Mouse (Mus musculus): ENCODE results near the gene Runx3. TPM values are rescaled to one million over a fixed set of nuclear protein-coding genes. Genes with fewer than 3 reads are reported as not detected.
"Not testable (repeated sequence)": the region's sequence is repeated elsewhere in the genome, so short reads cannot be mapped to it uniquely, and the experiment has no call there.

Gene Runx3
- total RNA-seq, 2 experiments from 2014 or later: 7.1 to 56.7 TPM

DNA sequence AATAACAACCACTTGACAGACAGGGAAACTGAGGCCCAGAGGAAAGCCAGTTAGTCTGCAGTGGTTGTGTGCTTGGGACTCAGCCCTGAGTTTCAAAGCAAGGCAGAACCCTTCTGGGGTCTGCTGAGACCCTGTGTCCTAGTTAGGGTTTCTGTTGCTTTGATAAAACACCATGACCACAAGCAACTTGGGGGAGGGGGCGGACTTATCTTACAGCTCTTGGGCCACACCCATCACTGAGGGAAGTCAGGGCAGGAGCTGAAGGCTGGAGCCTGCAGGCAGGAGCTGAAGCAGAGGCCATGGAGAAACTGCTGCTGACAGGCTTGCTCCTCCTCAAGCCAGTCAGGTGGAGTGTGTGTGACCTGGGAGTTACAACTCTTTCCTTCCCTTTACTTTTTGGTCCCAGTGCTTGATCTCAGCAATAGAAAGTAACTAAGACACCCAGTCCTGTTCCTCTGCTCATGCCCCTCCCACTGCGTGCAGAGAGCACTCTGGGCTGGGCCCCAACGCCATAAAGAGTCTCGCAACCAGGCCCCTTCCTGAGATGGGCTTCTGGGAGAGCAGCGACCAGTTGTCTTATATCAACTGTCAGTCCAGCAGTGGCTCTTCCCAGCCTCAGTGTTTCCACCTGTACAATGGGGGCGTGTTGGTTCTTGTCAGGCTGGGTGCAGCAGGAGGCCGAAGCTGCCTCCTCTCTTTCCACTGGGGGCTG lies 47.5 kb downstream of the Runx3 start:
- peak; percentile 32; the same call in 1 of the 2 replicates for ATAC-seq (replicated peaks; ENCODE audit: poor library complexity)

DNA sequence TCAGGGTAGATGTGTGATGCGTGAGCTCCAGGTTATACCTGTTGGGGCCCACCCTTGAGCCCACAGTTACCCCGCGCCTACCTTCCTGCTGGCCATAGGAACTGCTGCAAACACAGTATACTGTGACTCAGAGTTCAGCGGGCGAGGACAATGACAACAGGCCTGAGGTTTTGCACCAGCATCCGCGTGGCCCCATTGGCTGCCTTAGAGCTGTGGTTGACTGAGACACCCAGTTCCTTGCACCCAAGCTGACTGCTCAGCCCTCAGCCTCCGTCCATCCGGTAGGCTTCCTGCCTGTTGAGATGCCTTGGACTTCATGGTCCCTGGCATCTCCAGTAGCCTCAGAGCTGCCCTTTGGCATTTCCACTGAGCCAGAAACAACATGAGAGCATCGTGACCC lies 48.6 kb downstream of the Runx3 start:
- no peak for ATAC-seq (replicated peaks; ENCODE audit: poor library complexity)

DNA sequence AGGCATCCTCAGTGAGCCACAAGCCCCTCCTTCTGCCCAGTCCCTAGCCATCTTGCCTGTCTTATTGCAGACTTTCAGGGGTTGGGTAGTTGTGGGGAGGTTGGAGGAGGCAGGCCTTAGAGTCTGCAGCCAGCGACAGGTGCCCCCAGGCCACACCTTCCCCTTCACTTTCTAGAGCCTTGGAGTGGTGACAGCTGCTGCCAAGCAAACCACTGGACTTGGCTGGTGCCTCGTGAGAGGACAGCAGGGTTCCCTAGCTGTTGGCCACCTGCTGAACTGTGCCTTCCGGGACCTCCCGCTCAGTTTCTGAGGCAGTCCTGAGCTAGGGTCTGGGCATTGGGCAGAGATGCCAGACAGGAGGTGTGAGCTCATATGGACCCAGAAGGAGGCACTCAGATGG lies 49.0 kb downstream of the Runx3 start:
- no peak for ATAC-seq (replicated peaks; ENCODE audit: poor library complexity)

DNA sequence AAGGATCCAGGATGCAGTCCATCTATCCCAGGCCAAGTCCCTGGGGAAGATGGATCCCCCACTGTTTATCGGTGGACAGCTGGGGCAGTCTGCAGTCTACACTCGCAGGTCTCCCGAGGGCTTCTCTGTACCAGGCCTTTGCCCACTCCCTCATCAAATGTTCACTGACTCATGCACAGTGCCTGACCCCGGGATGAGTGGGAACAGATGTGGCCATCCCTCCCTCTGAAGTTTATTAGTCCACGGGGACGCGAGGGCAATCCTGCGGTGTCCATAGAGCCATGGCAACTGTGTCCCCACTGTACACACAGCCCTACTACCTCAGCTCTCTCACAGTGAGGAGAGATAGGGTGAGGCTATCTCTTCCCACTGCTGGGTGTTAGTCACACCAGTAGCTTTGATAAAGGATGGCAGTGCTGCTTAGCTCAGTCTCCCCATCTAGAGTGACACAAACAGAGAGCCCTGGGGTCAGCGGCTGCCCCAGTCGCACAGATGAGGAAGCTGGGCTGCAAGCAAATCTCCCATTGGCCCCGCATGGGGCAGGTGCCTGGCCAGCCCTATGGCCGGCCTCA lies 50.9 kb downstream of the Runx3 start:
- peak; percentile 70 for ATAC-seq (replicated peaks; ENCODE audit: poor library complexity)

DNA sequence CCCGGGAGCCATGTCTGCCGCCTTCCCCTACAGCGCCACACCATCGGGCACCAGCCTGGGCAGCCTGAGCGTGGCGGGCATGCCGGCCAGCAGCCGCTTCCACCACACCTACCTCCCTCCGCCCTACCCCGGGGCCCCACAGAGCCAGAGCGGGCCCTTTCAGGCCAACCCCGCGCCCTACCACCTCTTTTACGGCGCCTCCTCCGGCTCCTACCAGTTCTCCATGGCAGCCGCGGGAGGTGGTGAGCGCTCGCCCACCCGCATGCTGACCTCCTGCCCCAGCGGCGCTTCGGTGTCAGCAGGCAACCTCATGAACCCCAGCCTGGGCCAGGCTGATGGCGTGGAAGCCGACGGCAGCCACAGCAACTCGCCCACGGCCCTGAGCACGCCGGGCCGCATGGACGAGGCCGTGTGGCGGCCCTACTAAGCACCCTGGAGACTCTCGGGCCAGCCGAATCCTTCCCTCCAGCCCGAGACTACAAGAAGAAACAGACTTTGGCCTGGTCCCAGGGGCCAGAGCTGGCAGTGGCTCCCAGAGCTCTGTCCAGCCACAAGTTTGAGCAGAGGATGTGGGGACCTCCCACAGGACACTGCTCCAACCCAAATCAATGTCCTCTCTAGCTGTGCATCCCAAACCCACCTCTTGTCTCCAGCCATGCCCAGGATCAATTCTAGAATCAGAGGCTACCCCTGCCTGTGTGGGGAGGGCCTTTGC lies 55.1 kb downstream of the Runx3 start:
- no peak for ATAC-seq (replicated peaks; ENCODE audit: poor library complexity)

DNA sequence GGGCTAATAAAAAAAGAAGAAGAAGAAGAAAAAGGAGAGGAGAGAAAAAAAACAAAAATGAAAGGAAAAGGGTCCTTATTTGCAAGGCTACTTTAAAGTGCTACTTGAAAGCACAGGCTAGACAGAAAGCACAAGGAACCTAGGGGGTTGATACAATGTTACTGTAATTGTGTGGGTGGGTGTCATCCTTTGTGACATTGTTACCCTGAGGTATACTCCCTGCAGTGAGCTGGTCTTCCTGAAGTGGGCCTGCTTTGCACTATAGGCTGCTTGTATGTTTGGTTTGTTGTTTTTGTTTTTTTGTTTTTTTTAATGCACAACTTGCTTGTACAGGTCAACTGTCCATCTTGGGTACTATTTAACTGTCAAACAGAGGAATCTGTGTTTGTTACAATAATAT lies 57.1 kb downstream of the Runx3 start:
- no peak for ATAC-seq (replicated peaks; ENCODE audit: poor library complexity)

DNA sequence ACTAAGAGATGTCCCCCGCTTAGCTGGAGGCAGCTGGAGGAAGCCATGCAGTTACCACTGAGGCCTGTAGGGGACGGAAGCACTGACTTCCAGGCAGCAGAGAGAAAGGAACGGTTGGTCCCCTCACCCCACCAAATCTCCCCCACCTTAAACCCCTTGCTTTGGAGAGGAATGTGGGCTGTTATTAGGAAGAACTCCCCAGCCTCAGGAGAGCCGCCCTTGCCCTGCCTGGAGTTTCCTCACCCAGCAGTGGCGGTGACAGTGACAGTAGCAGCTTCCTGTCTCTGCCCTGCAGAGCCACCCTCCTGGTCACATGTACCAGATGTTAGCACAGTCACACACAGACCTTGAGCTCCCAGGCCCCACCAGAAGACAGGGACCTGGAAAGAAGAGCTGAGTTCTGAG lies 58.6 kb downstream of the Runx3 start:
- ATAC-seq (replicated peaks; ENCODE audit: poor library complexity): peak; percentile 67

DNA sequence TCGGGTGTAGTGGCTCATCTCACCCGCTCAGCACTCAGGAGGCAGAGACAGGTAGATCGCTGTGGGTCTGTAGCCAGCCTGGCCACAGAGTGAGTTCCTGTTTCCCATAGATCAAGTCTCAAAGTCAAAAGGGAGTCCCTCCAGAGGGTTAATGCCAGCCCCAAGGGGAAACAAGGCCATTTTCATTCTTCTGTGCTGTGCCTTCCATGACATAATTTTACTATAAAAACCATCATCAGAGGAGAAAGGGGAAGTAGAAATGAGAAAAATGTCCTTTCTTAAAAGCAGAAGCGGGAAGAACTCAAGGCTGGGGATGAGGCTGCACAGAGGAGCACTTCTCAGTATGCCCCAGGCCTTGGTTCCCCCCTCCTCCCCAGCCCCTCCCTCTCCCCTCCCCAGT lies 61.4 kb downstream of the Runx3 start:
- ATAC-seq (replicated peaks; ENCODE audit: poor library complexity): peak; percentile 60

DNA sequence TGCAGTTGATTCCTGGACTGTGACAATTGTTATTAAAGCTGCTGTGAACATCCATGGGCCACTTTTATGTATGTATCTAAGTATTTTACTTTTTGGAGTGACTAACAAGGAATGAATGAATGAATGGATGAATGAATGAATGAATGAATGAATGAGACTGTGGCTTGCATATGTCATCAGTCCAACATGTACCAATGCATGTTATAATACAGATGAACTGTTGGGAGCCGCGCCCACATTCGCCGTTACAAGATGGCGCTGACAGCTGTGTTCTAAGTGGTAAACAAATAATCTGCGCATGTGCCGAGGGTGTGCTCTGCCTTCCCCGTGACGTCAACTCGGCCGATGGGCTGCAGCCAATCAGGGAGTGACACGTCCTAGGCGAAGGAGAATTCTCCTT lies 63.8 kb downstream of the Runx3 start:
- not testable (repeated sequence) for ATAC-seq (replicated peaks; ENCODE audit: poor library complexity)

DNA sequence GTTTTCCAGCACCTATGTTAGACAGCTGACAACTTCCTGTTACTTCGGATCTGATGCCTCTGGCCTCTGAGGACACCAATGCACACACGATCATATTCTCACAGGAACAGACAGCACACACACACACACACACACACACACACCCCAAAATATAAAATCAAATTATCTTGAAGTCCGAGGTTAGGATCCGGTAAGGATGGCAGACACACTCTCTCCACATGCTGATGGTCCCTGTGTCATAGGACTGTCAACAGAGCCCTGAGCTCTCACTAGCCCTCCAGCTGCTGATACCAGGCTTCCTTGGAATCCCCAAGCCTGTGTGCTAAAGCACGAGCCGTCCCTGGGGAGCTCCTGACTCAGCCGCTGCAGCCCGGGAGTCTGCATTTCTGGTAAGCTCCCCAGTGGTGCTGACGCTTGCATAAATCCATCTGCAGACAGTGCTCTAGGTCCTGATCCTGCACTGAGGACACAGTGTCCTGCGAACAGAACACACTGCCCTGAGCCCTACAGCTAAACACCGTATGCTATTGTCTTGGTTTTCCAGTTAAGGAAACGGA lies 69.1 kb downstream of the Runx3 start:
- ATAC-seq (replicated peaks; ENCODE audit: poor library complexity): no peak

DNA sequence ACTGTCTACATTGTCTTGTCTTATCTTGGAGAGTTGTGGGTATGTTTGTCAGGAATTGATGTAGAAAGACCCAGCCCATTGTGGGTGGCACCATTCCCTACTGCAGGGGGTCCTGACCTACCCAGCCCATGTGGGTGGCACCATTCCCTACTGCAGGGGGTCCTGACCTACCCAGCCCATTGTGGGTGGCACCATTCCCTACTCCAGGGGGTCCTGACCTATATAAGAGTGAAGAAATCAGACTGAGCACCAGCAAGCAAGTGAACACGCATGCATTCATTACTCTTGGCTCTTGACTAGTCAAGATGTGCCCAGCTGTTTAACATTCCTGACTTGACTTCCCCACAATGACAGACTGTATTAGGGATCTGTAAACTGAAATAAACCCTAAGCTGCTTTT lies 69.9 kb downstream of the Runx3 start:
- ATAC-seq (replicated peaks; ENCODE audit: poor library complexity): no peak

DNA sequence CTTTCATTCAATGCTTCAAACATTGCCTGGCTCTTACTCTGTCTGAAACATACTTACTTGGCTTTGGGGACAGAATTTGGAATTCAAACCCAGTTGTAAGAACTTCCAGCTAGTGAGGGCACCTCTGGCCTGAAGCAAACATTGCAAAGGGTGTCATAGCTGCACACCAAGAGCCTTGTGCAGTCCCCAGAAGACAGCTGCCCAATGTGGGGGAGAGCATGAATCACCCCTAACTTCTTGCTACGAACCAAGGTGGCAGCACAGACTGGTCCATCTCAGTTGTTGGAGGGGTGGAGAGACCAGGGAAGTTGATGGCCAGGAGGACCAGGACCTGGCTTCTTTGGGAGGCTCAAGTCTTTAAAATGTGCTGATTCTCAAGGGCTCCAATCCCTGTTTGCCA lies 70.7 kb downstream of the Runx3 start:
- no peak for ATAC-seq (replicated peaks; ENCODE audit: poor library complexity)

DNA sequence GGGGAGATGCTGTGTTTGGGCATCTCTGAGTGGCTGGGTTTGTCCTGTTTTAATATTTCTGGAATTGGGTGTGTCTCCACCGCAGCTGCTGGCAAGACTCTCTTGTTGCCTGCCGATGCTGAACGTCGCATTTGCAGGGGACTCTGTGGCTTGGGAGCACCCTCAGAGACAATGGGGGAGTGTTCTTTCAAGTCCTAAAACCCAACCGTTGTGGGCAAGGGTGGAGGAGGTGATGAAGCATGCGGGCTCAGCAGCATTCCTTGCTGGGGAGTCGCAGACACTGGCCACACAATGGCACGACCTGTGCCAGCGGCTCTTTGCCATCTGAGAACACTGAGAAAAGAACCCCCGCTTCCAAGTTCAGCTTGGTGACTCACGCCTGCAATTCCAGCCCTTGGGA lies 71.2 kb downstream of the Runx3 start:
- no peak for ATAC-seq (replicated peaks; ENCODE audit: poor library complexity)

DNA sequence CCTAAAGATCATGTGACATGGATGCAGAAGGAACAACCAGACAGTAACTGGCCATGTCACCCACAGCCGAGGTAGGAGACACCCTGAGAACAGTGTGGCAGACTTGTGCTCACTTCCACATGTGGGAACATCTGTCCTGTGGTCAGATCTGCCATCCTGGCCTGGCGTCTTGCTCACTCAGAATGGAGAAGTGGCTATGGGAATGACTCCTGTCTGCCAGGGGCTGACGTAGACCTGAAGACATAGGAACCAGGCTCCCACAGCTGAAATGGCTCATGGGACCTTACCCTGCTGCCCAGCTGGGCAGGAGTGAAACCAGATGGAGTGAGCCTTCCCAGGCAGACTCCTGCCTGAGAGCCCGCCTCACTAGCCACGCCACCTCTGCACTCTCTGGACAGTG lies 72.4 kb downstream of the Runx3 start:
- peak; percentile 96 for ATAC-seq (replicated peaks; ENCODE audit: poor library complexity)

DNA sequence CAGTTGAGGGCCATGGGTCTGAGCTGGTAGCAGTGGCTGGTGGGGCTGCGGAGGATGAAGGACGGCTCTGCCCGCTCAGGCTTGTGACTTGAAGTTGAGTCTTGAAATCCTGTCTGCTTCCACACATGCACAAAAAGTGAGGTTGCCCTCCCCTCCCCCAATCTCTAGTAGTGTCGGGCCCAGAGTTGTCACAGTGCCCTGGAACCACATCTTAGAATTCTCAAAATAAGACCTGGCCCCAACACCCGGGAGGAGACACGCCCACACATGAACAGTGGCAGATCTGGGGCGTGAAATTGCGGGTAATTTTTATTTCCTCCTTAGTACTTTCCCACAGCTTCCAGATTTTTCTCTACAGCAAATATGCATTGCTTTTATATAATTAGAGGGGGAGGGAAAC lies 77.4 kb downstream of the Runx3 start:
- ATAC-seq (replicated peaks; ENCODE audit: poor library complexity): no peak

DNA sequence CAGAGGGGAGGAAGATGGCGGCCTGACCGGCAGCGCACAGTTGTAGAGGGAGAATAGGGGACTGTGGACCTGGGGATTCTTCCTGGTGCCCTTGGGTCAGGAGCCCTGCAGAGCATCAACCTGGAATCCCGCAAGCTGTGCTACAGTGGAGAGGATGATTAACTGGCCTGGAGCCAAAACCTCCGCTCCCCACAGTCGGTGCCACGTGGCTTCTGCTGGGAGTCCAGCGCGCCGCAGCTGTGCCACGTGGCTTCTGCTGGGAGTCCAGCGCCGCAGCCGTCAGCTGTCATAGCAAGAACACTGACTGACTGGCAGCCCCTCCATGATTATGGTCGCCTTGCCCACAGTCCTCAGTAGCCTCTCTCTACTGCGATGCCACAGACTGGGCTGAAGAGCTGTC lies 81.3 kb downstream of the Runx3 start:
- ATAC-seq (replicated peaks; ENCODE audit: poor library complexity): no peak

DNA sequence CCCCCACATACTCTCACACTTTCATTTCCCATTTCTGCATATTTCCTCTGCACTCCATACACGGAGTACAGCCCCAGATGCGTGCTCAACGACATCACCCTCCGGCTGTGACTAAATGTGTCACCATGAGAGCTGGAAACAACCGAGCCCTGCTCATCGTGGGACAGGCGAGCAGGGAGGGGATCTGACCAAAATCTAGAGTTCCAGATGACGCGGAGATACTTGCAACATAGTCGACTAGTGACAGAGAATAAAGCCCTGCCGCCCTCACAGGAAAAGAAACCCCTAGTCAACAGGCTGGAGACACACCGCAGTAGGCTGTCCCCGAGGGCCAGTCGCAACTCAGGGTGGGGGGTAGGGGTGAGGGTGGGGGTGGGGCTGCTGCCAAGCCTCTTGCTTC lies 82.8 kb downstream of the Runx3 start:
- ATAC-seq (replicated peaks; ENCODE audit: poor library complexity): peak; percentile 69

DNA sequence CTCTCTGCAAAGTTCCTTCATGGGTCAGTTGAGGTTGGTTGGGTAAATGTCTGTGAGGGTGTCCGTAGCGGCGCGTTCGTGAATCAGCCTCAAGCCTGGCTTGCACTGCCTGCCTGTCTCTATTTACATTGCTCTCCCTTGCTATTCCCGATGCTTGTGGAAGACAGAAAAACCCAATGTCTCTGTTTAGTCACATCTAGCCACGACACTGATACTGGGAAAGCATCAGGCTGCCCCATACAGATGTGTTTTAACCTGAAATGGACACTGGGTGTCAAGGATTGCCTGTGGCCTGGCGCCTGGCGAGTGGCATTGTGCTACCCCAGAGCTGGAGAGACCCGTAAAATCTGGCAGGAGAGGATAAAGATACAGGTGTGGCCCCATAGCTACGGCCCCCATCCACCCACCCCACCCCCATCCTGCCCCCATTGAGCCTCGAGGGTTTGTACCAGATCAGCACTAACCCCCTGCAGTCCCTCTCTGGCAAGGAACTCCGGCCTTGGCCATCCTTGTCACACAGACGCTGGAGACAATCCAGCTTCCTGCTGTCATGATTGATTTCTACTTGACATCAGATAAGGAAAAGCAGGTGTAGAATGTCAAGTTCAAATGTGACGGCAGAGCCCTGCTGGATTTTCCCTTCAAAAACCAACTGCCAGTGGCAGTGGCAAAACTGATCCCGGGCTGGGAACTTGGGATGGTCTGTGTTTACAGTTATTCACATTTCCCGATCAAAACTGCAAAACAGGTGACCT lies 83.5 kb downstream of the Runx3 start:
- no peak for ATAC-seq (replicated peaks; ENCODE audit: poor library complexity)

DNA sequence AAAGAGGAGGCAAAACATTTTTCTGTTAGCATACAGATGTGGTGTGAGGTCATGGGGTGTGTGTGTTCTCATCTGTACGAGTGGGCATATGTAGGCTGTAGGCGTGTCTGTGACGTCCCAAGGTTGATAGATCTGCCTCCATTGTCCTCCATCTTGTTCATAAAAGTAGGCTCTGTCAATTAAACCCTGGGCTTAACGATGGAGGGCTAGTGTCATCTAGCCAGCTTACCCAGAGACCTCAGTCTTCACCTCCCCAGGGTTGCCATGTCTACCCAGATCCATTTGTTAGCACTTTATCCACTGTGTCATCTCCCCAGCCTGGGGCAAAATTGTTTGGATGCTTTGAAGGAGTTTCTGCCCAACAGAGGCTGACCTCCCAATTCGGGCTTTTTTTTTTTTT lies 84.2 kb downstream of the Runx3 start:
- ATAC-seq (replicated peaks; ENCODE audit: poor library complexity): no peak

DNA sequence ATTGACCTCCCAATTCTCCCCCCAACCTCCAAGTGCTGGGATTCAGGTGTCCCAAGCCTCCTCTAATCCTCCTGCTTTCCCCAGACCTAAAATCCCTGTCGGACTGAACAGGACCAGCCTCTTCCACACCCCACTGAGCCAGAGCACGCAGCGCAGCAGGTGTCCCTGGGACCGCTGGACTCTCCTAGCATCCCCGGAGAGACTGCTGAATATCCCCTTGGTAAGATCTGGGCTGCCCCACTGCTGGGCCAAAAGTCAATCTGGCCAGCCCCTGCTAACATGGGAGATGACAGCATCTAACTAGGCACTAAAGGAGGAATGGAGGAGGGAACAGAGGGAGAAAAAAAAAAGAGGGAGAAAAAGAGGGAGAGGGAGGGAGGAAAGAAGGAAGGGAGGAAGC lies 84.8 kb downstream of the Runx3 start:
- no peak for ATAC-seq (replicated peaks; ENCODE audit: poor library complexity)

All from megakaryocyte progenitor cell, adult 5-6 weeks (primary cell).